Mouse (Mus musculus) cerebellum, adult 2 months (tissue): ENCODE data around the gene Tmem179b.

ENCODE experiments used
- CTCF ChIP-seq: fragments of 200-500 bp; IDR thresholded peaks from 2 replicates; pipeline ENCODE4 v1.5.1; 2011; ENCODE audit warnings: low read depth, mild to moderate bottlenecking, control low read depth, low read length, moderate library complexity, borderline replicate concordance; ENCODE audit not compliant: insufficient read depth
- POLR2A ChIP-seq: fragments of 200-500 bp; IDR thresholded peaks from 2 replicates; pipeline ENCODE4 v1.6.1; 2011; ENCODE audit warnings: low read length, control low read depth, borderline replicate concordance; ENCODE audit not compliant: insufficient read depth

GRCm38 (mm10) chr19:8806810-8807209, 32.5 kb upstream of the Tmem179b start:
- TF ChIP-seq CTCF (no peak), POLR2A (no peak)
